Mouse (Mus musculus): ENCODE results near the gene Haus5. TPM values are rescaled to one million over a fixed set of nuclear protein-coding genes. Genes with fewer than 3 reads are reported as not detected.

Haus5 gene
- polyA plus RNA-seq, 1 experiment from 2014 or later: 13.0 TPM

DNA sequence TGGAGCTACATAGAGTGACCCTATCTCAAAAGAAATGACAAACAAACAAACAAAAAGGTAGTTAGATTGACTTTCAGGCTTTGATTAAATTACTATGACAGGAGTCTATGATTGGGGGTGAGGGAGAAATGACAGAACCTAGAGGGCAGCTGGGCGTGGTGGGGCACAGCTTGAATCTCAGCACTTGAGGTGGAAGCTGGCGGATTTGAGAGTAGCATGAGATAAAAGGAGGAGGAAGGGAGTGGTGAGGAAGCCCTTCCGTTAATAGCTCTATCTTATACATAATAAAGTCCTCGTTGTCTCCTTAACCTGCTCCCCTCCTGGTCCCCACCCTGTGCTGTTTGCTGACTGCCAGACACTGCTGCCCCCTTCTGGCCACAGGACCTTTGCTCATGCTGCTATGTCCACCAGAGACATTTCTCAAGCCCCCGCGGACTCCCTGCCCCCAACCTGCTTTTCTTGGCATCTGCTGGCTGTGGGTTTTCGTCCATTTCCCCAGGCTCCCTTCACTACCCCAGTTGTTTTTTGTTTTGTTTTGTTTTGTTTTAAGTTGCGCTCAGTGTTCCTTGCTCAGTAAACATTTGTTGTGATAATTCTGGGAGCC is 57.0 kb downstream of the Haus5 start:
- H3K4me2 ChIP-seq (ENCODE audit: low read depth, low read length): no peak overlapping the region
- H3K9ac ChIP-seq (replicated peaks): no peak overlapping the region
- ATAC-seq: peak; percentile 49; the same call in 1 of the 2 replicates
- peak; percentile 77 for DNase-seq
- 20% methylated on average over 8 of the region's 8 CpGs for WGBS (ENCODE audit: insufficient replicate concordance)
- H3K27ac ChIP-seq (ENCODE audit: low read depth): no peak overlapping the region
- H3K27me3 ChIP-seq (ENCODE audit: insufficient read depth, low read length): no peaks in the 10 kb centered on the region
- peak; percentile 82 for TF ChIP-seq CTCF (IDR thresholded peaks at IDR 0.05; ENCODE audit: low read depth)
- TF ChIP-seq EP300 (IDR thresholded peaks at IDR 0.05; ENCODE audit: low read depth): no peak
- H3K36me3 ChIP-seq (replicated peaks; ENCODE audit: insufficient read depth, low read length): no peaks in the 10 kb centered on the region
- no peak overlapping the region for H3K4me3 ChIP-seq (ENCODE audit: low read depth, low read length)
- H3K9me3 ChIP-seq (ENCODE audit: low read length): no peaks in the 10 kb centered on the region
- H3K4me1 ChIP-seq (ENCODE audit: insufficient read depth): no peaks in the 10 kb centered on the region

DNA sequence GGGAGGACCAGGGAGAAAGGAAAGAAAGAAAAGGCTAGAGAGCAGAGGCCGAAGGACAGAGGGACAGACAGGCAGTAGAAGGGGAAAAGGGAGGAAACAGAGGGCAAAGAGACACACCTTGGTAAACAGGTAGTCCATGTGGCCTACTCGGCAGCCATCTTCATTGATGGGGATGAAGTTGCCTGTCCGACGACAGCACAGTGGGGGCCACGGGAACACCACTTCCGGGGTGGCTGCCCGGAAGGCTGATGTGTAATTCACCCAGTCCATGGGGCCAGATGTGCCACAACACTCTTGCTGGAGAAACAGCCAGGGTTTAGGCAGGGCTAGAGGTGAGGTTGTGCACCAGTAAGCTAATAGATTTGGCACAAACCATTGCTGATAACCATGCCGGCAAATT is 59.9 kb downstream of the Haus5 start:
- peaks cover 8% of the 10 kb centered on the region for H3K4me1 ChIP-seq (ENCODE audit: insufficient read depth)
- H3K27ac ChIP-seq (ENCODE audit: low read depth): no peak overlapping the region
- no peak overlapping the region for H3K9ac ChIP-seq (replicated peaks)
- TF ChIP-seq CTCF (IDR thresholded peaks at IDR 0.05; ENCODE audit: low read depth) (no peak), EP300 (IDR thresholded peaks at IDR 0.05; ENCODE audit: low read depth) (no peak)
- 81% methylated on average over 8 of the region's 8 CpGs for WGBS (ENCODE audit: insufficient replicate concordance)
- DNase-seq (no peak), ATAC-seq (no peak)
- H3K4me2 ChIP-seq (ENCODE audit: low read depth, low read length): no peak overlapping the region
- H3K27me3 ChIP-seq (ENCODE audit: insufficient read depth, low read length): no peaks in the 10 kb centered on the region
- H3K4me3 ChIP-seq (ENCODE audit: low read depth, low read length): no peak overlapping the region
- H3K36me3 ChIP-seq (replicated peaks; ENCODE audit: insufficient read depth, low read length): no peaks in the 10 kb centered on the region
- no peaks in the 10 kb centered on the region for H3K9me3 ChIP-seq (ENCODE audit: low read length)

DNA sequence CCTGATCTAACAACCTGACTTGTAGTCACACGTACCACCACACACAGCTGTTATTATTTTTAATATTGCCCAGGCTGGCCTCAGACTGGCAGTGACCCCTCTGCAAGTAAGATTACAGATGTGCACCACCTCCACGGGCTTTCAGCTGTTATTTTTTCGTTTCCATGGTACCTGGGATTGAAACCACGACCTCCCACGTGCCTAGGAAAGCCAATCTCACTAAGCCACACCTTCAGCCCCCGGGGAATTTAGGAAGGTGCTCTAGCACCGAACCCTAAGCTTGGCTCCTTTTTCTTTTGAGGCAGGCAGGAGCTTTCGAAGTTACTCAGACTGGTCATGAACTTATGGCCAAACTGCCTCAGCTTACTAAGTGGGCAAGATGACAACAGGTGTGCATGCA is 60.4 kb downstream of the Haus5 start:
- Histone ChIP-seq H3K9me3 (ENCODE audit: low read length) (no peaks in the 10 kb centered on the region), H3K4me2 (ENCODE audit: low read depth, low read length) (no peak overlapping the region), H3K27ac (ENCODE audit: low read depth) (no peak overlapping the region), H3K4me3 (ENCODE audit: low read depth, low read length) (no peak overlapping the region), H3K4me1 (ENCODE audit: insufficient read depth) (peaks cover 13% of the 10 kb centered on the region), H3K36me3 (replicated peaks; ENCODE audit: insufficient read depth, low read length) (no peaks in the 10 kb centered on the region), H3K9ac (replicated peaks) (no peak overlapping the region), H3K27me3 (ENCODE audit: insufficient read depth, low read length) (no peaks in the 10 kb centered on the region)
- whole genome bisulfite sequencing (ENCODE audit: insufficient replicate concordance): 51% methylated on average over 8 of the region's 8 CpGs
- TF ChIP-seq EP300 (IDR thresholded peaks at IDR 0.05; ENCODE audit: low read depth) (no peak), CTCF (IDR thresholded peaks at IDR 0.05; ENCODE audit: low read depth) (no peak)
- ATAC-seq (no peak), DNase-seq (no peak)

Other genes with a start within 250 kb of the Haus5 start
- 17.4 and 17.6 TPM in 2 replicates for gene Hcst, start 245.1 kb downstream of the Haus5 start, polyA plus RNA-seq (2015; fragmentation: Nextera tagmentation; extraction: Ambion mirVana)
- gene Nfkbid, start 243.3 kb downstream of the Haus5 start, polyA plus RNA-seq (2015; fragmentation: Nextera tagmentation; extraction: Ambion mirVana): 1.7 and 2.3 TPM in 2 replicates
- gene Aplp1, start 219.5 kb downstream of the Haus5 start, polyA plus RNA-seq (2015; fragmentation: Nextera tagmentation; extraction: Ambion mirVana): 1.2 and 1.6 TPM in 2 replicates
- 0.05 TPM in 1 of 2 replicates, not detected in the other for gene Kirrel2, start 207.3 kb downstream of the Haus5 start, polyA plus RNA-seq (2015; fragmentation: Nextera tagmentation; extraction: Ambion mirVana)
- 0.06 and 0.07 TPM in 2 replicates for gene Nphs1, start 206.7 kb downstream of the Haus5 start, polyA plus RNA-seq (2015; fragmentation: Nextera tagmentation; extraction: Ambion mirVana)
- gene Prodh2, start 171.4 kb downstream of the Haus5 start, polyA plus RNA-seq (2015; fragmentation: Nextera tagmentation; extraction: Ambion mirVana): 203 and 205 TPM in 2 replicates
- gene Arhgap33, start 129.9 kb downstream of the Haus5 start, polyA plus RNA-seq (2015; fragmentation: Nextera tagmentation; extraction: Ambion mirVana): 1.0 and 1.1 TPM in 2 replicates
- 4.9 and 6.6 TPM in 2 replicates for gene Hspb6, start 112.8 kb downstream of the Haus5 start, polyA plus RNA-seq (2015; fragmentation: Nextera tagmentation; extraction: Ambion mirVana)
- 0.53 and 1.1 TPM in 2 replicates for gene Proser3, start 112.7 kb downstream of the Haus5 start, polyA plus RNA-seq (2015; fragmentation: Nextera tagmentation; extraction: Ambion mirVana)
- 16.0 and 18.9 TPM in 2 replicates for gene Lin37, start 105.2 kb downstream of the Haus5 start, polyA plus RNA-seq (2015; fragmentation: Nextera tagmentation; extraction: Ambion mirVana)
- 34.4 and 34.8 TPM in 2 replicates for gene U2af1l4, start 101.7 kb downstream of the Haus5 start, polyA plus RNA-seq (2015; fragmentation: Nextera tagmentation; extraction: Ambion mirVana)
- 1.5 and 1.8 TPM in 2 replicates for gene Gm49396, start 101.7 kb downstream of the Haus5 start, polyA plus RNA-seq (2015; fragmentation: Nextera tagmentation; extraction: Ambion mirVana)
- 85.3 and 94.5 TPM in 2 replicates for gene Psenen, start 101.4 kb downstream of the Haus5 start, polyA plus RNA-seq (2015; fragmentation: Nextera tagmentation; extraction: Ambion mirVana)
- gene Igflr1, start 99.6 kb downstream of the Haus5 start, polyA plus RNA-seq (2015; fragmentation: Nextera tagmentation; extraction: Ambion mirVana): 0.52 and 1.2 TPM in 2 replicates
- 1.9 and 3.1 TPM in 2 replicates for gene Kmt2b, start 76.3 kb downstream of the Haus5 start, polyA plus RNA-seq (2015; fragmentation: Nextera tagmentation; extraction: Ambion mirVana)
- gene Zbtb32, start 66.1 kb downstream of the Haus5 start, polyA plus RNA-seq (2015; fragmentation: Nextera tagmentation; extraction: Ambion mirVana): 0.53 and 1.2 TPM in 2 replicates
- 0.07 and 0.14 TPM in 2 replicates for gene Upk1a, start 52.1 kb downstream of the Haus5 start, polyA plus RNA-seq (2015; fragmentation: Nextera tagmentation; extraction: Ambion mirVana)
- 995 and 998 TPM in 2 replicates for gene Cox6b1, start 38.8 kb downstream of the Haus5 start, polyA plus RNA-seq (2015; fragmentation: Nextera tagmentation; extraction: Ambion mirVana)
- gene Etv2, start 29.1 kb downstream of the Haus5 start, polyA plus RNA-seq (2015; fragmentation: Nextera tagmentation; extraction: Ambion mirVana): not detected in 2 replicates
- gene Rbm42, start 14.7 kb downstream of the Haus5 start, polyA plus RNA-seq (2015; fragmentation: Nextera tagmentation; extraction: Ambion mirVana): 41.8 and 43.3 TPM in 2 replicates
- not detected in 2 replicates for gene Pmis2, start 6.6 kb upstream of the Haus5 start, polyA plus RNA-seq (2015; fragmentation: Nextera tagmentation; extraction: Ambion mirVana)
- 0.53 and 1.4 TPM in 2 replicates for gene 2200002J24Rik, start 33.9 kb upstream of the Haus5 start, polyA plus RNA-seq (2015; fragmentation: Nextera tagmentation; extraction: Ambion mirVana)
- 1.1 and 1.6 TPM in 2 replicates for gene Atp4a, start 47.2 kb upstream of the Haus5 start, polyA plus RNA-seq (2015; fragmentation: Nextera tagmentation; extraction: Ambion mirVana)
- gene Tmem147, start 64.5 kb upstream of the Haus5 start, polyA plus RNA-seq (2015; fragmentation: Nextera tagmentation; extraction: Ambion mirVana): 153 and 158 TPM in 2 replicates
- gene Gapdhs, start 78.7 kb upstream of the Haus5 start, polyA plus RNA-seq (2015; fragmentation: Nextera tagmentation; extraction: Ambion mirVana): 0.12 TPM in 1 of 2 replicates, not detected in the other
- gene Sbsn, start 86.5 kb upstream of the Haus5 start, polyA plus RNA-seq (2015; fragmentation: Nextera tagmentation; extraction: Ambion mirVana): 0.69 and 0.77 TPM in 2 replicates
- 1.5 and 1.8 TPM in 2 replicates for gene Dmkn, start 98.8 kb upstream of the Haus5 start, polyA plus RNA-seq (2015; fragmentation: Nextera tagmentation; extraction: Ambion mirVana)
- not detected in 2 replicates for gene Krtdap, start 122.9 kb upstream of the Haus5 start, polyA plus RNA-seq (2015; fragmentation: Nextera tagmentation; extraction: Ambion mirVana)
- 1.6 and 2.1 TPM in 2 replicates for gene Ffar2, start 158.8 kb upstream of the Haus5 start, polyA plus RNA-seq (2015; fragmentation: Nextera tagmentation; extraction: Ambion mirVana)
- not detected in 2 replicates for gene Ffar3, start 191.2 kb upstream of the Haus5 start, polyA plus RNA-seq (2015; fragmentation: Nextera tagmentation; extraction: Ambion mirVana)
- 0.06 TPM in 1 of 2 replicates, not detected in the other for gene Ffar1, start 196.6 kb upstream of the Haus5 start, polyA plus RNA-seq (2015; fragmentation: Nextera tagmentation; extraction: Ambion mirVana)
- gene Cd22, start 215.3 kb upstream of the Haus5 start, polyA plus RNA-seq (2015; fragmentation: Nextera tagmentation; extraction: Ambion mirVana): 1.5 and 2.2 TPM in 2 replicates
- 0.47 and 0.51 TPM in 2 replicates for gene Mag, start 249.9 kb upstream of the Haus5 start, polyA plus RNA-seq (2015; fragmentation: Nextera tagmentation; extraction: Ambion mirVana)